Mouse (Mus musculus) layer of hippocampus, adult 9-11 months (tissue): ENCODE results near the gene Prpf38a.

Experiments
- DNase-seq: peaks from one replicate; pipeline ENCODE4 v3.0.0; 2022

Prpf38a gene

GRCm38 (mm10) chr4:108578840-108579742 lies at the start of gene Prpf38a, which contains the start of gene Orc1:
Prpf38a (minus strand) TSS chr4:108579336.
Orc1 (plus strand) TSS chr4:108579423.
- peak; percentile 96 for DNase-seq

GRCm38 (mm10) chr4:108627066-108627465 lies 47.9 kb upstream of the Prpf38a start:
- DNase-seq = no peak

GRCm38 (mm10) chr4:108621504-108621903 lies 42.4 kb upstream of the Prpf38a start:
- DNase-seq = no peak

GRCm38 (mm10) chr4:108620536-108620935 lies 41.4 kb upstream of the Prpf38a start:
- no peak for DNase-seq

GRCm38 (mm10) chr4:108619587-108620341 lies 40.6 kb upstream of the Prpf38a start, which contains the start of gene Cc2d1b:
Cc2d1b (plus strand) TSS chr4:108619940.
- DNase-seq = peak; percentile 93

GRCm38 (mm10) chr4:108619165-108619564 lies 40.0 kb upstream of the Prpf38a start:
- DNase-seq = peak; percentile 34

- no peak for DNase-seq
These were observed 39.5 kb upstream of the Prpf38a start for GRCm38 (mm10) chr4:108618586-108618985.

- no peak for DNase-seq
These were observed 31.8 kb upstream of the Prpf38a start for GRCm38 (mm10) chr4:108610935-108611334.

GRCm38 (mm10) chr4:108608651-108609050 lies 29.5 kb upstream of the Prpf38a start:
- DNase-seq = no peak

- DNase-seq = no peak
These were observed 22.7 kb upstream of the Prpf38a start for GRCm38 (mm10) chr4:108601870-108602269.

GRCm38 (mm10) chr4:108598306-108598705 lies 19.2 kb upstream of the Prpf38a start:
- DNase-seq = no peak

GRCm38 (mm10) chr4:108595785-108596184 lies 16.6 kb upstream of the Prpf38a start:
- DNase-seq = no peak

GRCm38 (mm10) chr4:108593376-108593775 lies 14.2 kb upstream of the Prpf38a start:
- DNase-seq = peak; percentile 49

GRCm38 (mm10) chr4:108579743-108580411 lies 741 bp upstream of the Prpf38a start:
- DNase-seq = no peak

GRCm38 (mm10) chr4:108572644-108573043 lies 6.5 kb downstream of the Prpf38a start:
- DNase-seq = no peak

- no peak for DNase-seq
These were observed 14.1 kb downstream of the Prpf38a start for GRCm38 (mm10) chr4:108565026-108565425.

- no peak for DNase-seq
These were observed 39.4 kb downstream of the Prpf38a start for GRCm38 (mm10) chr4:108539701-108540100.
